Mouse (Mus musculus): ENCODE results near the gene Ripor1. TPM values are rescaled to one million over a fixed set of nuclear protein-coding genes. Genes with fewer than 3 reads are reported as not detected.
A peak's percentile ranks its signal among the peaks of the same experiment; 100 is the strongest.

The Ripor1 gene
- polyA plus RNA-seq, 2 experiments from 2014 or later = 6.7 to 7.9 TPM

- ATAC-seq = no peak
These were observed 1.4 kb downstream of the Ripor1 start for GRCm38 (mm10) chr8:105606189-105607023.

DNA sequence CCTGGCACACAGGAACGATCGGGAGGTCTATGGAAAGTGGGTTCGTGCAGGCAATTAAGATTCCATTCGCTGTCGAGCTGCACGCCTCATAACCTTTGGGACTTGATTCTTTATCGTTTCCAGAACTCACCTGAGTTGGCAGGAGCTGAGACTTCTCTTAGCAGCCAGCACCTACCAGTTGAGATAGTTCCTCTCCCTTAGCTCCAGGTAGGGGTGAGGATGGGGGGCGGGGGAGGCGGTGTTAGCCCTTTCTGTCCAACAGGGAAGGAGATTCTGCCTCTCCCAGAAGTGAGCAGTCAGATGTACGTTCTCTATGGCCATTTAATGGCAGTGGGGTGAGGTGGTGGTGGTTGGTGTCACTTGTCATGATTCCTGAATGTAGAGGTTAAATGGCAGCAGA, 2.0 kb downstream of the Ripor1 start:
- ATAC-seq = no peak

DNA sequence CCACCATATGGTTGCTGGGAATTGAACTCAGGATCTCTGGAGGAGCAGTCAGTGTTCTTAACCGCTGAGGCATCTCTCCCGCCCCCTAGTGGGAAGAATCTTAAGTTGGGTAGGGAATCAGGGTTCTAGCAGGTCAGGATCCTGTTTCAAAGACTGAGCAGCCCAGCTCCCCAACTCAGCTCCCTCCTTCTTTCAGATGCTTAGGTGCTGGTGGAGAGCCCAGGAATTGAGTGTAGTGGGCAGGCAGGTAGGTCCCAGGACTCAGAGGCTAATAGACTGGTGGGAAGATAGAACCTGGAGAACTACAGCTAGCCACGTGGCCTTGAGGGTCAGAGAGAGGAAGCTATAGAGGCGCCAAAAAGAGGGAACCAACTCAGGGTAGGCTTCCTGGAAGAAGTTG, 2.6 kb downstream of the Ripor1 start:
- no peak for ATAC-seq

- no peak for ATAC-seq
These were observed 4.3 kb downstream of the Ripor1 start for GRCm38 (mm10) chr8:105609355-105609754.

- no peak for ATAC-seq
These were observed 4.7 kb downstream of the Ripor1 start for GRCm38 (mm10) chr8:105609771-105610170.

- ATAC-seq = no peak
These were observed 6.8 kb downstream of the Ripor1 start for GRCm38 (mm10) chr8:105611836-105612235.

DNA sequence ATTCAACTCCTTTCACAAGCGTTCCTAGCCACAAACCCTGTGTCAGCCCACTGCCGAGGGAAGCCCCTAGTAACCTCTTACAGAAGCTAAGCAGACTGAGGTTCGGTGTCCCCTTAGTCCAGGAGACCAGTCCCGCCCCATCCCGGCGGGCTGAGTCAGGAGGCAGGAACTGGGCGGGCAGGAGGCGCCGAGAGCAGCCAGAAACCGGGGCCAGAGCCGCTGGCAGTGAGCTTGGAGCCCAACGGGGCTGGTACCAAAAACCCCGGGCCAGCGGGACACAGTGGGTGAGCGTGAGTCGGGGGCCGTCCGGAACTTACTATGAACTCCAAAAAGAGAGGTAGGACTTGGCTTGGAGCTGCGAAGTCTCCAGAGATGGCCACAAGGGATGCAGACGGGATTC, 8.0 kb downstream of the Ripor1 start:
- no peak for ATAC-seq

DNA sequence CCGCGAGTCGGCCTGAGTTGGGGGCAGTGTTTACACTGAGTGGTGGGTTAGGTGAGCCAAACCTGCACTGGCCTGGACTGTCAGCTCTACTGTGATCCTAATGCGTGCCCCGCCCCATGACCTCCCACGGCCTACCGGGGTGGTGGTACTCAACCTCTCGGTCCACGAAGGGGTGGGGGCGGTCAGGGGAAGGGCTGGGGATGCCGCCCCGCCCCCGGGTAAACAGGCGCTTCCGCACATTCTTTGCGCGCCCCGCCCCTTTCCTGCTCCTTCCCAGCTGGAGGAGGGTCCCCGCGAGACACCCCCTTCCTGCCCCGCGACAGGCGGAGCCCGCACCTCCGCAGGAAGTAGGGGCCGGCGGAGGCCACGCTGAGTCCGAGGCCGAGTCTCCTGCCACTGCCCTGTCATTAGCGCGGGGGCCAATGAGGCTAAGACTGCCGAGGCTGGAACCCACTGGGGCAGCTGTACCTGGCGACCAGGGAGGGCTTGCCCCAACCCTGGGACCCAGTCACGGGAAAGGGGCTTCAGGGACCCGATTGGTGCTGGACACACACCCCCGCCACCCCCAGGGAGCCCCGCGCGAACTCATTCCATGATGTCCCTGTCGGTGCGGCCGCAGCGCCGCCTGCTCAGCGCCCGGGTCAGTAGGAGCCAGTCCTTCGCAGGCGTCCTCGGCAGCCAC, 8.9 kb downstream of the Ripor1 start:
- peak; percentile 55 for ATAC-seq

GRCm38 (mm10) chr8:105615942-105616341, 10.9 kb downstream of the Ripor1 start:
- no peak for ATAC-seq

DNA sequence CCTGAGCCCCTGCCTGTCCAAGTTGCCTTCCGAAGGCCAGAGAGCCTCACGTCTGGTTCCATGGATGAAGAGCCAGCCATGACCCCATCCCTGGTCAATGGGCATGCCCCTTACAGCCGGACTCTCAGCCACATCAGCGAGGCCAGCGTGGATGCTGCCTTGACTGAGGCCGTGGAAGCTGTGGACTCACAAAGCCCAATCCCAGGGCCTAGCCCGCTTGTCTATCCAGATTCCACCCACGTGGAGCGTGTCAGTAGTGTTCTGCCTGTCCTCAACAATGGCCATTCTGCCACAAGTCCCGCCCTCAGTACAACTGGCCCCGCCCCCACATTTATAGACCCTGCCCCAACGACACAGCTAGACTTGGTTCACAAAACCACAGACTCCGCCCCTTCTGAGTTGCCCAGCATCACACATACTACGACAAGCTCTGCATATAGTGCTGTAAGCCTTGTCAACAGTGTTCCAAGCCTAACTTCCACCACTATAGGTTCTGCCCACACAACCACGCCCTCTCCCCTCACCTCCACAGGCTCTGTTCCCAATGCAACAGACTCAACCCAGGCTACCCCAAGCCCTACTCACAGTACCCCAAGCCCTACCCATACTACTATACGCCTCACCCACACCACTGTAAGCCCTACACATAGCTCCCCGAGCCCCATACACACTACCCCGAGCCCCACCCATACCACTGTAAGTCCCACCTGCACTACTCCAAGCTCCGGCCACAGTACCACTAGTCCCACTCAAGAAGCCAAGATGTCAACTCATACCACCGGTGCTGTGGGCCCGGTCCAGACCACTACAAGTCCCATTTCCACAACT, 12.6 kb downstream of the Ripor1 start:
- no peak for ATAC-seq

GRCm38 (mm10) chr8:105618279-105618634, 13.2 kb downstream of the Ripor1 start:
- no peak for ATAC-seq

DNA sequence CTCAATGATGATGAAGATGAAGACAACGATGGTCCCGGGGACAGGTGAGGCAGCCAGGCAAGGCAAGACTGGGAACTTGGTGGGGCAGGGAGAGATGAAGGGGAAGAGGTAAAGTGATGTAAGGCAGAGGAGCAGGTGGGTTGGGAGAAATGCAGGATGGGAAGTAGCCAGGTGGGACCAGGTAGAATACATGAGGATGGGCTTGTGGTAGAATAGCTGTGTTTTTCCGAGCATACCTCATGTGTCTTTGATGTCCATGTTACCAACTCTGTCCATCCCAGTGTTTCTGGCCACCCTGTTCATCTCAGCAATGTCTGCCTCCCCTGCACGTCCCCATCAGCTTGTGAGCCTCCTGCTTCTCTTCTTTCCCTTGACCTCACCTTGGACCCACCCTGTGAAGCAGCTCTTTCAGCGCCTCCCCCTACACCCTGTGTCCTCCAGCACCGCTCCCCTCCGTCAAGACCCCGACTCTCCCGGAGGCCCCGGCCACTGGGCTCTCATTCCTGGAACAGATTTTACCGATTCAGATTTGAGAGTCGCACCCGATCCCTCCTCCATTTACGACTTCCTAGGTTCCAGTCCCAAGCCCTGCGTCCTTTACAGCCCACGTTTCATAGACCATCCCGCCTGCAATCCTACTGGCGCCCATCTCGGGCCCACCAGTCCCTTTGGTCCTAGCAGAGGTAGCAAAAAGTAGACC, 14.0 kb downstream of the Ripor1 start:
- no peak for ATAC-seq

- ATAC-seq = no peak
These were observed 15.2 kb downstream of the Ripor1 start for GRCm38 (mm10) chr8:105620211-105620610.

GRCm38 (mm10) chr8:105620946-105621720, 16.1 kb downstream of the Ripor1 start:
- ATAC-seq = no peak

GRCm38 (mm10) chr8:105621841-105622240, 16.8 kb downstream of the Ripor1 start:
- ATAC-seq = no peak

DNA sequence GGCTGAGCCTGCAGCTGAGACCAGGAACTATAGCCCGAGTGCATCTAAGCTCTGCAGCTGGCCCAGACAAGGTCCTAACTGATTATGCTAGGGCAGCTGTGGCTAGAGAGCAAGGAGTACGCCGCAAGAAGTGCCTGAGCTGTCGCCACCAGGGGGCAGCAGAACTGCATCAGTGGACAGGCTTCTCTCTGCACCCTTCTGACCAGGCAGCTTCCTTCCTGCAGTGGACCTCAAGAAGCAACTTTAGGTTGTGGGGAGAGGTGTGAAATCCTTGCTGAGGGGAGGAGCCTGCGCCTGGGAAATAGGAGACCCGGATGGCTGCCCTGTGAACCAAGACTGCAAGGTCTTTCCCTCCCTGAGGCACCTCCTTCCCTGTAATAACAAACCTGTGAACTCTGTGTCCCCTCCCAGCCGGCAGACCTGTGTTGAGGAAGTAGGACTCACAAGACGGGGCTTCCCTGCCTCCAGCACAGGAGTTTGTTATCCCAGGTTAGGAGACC, 17.4 kb downstream of the Ripor1 start:
- ATAC-seq = peak; percentile 58

GRCm38 (mm10) chr8:105623118-105623517, 18.1 kb downstream of the Ripor1 start:
- peak; percentile 86 for ATAC-seq

DNA sequence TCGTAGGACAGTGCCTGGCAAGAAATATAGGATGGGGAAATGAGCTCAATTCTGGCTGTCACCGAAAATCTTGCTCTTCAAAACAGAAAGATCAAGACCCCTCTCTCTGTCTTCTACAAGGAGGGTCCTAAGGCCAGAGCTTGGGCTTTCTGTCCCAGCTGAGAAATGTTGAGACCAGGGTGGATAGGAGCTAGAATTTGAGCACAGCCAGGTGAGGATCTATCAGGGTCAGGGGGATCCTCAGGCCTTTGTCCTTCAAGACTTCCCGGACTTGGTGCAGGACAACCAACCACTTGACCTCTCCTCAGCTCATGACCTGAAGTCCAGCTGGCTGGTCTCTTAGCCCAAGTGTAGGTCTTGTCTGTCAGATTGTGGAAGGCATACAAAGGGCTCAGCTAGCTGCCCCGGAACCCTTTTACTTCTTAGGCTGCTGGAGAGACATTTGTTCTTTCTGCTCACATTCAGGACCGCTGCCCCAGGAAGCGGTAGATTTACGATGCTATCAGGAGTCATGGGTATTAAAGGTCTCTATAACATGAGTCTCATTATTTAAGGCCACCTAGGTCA, 18.7 kb downstream of the Ripor1 start:
- ATAC-seq = no peak

GRCm38 (mm10) chr8:105624401-105624800, 19.3 kb downstream of the Ripor1 start:
- no peak for ATAC-seq

GRCm38 (mm10) chr8:105624831-105625230, 19.8 kb downstream of the Ripor1 start:
- ATAC-seq = no peak

DNA sequence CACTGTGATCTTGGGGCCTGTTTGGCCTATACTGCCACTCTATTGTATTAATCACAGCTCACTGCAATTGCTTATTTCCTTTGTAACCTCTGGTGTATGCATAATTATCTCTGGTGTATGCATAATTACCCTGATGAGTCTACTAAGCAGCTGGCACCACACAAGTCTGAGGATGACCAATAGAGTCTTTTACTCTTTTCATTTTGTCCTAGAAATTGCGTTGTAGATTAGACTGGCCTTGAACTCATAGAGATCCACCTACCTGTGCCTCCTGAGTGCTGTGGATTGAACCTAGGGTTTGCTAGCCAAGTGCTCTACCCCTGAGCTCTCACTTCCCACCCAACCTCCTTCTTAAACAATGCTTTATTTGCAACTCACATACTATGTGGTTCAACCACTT, 21.0 kb downstream of the Ripor1 start:
- no peak for ATAC-seq
